Mouse (Mus musculus): ENCODE results near the gene Eif3a. TPM values are rescaled to one million over a fixed set of nuclear protein-coding genes. Genes with fewer than 3 reads are reported as not detected.

The Eif3a gene
- polyA plus RNA-seq, 1 experiment from 2014 or later = 57.2 TPM

- no peak overlapping the region for H3K4me2 ChIP-seq (replicated peaks; ENCODE audit: low read depth)
- WGBS = 50% methylated on average over 2 of the region's 2 CpGs
- H3K27ac ChIP-seq (ENCODE audit: low read depth, low read length) = no peak overlapping the region
- H3K4me1 ChIP-seq (replicated peaks; ENCODE audit: control insufficient read depth, insufficient read depth, low read length) = no peaks in the 10 kb centered on the region
- H3K9me3 ChIP-seq (ENCODE audit: control insufficient read depth) = no peaks in the 10 kb centered on the region
- H3K4me3 ChIP-seq (ENCODE audit: low read depth, low read length) = no peak overlapping the region
- ATAC-seq = no peak
- H3K9ac ChIP-seq (ENCODE audit: low read depth, low read length) = no peak overlapping the region
- H3K27me3 ChIP-seq (replicated peaks; ENCODE audit: control insufficient read depth, insufficient read depth, low read length) = no peaks in the 10 kb centered on the region
- no peaks in the 10 kb centered on the region for H3K36me3 ChIP-seq (ENCODE audit: control insufficient read depth, insufficient read depth)
- TF ChIP-seq CTCF (IDR thresholded peaks at IDR 0.05; ENCODE audit: low read depth) = peak; percentile 77
Observed at GRCm38 (mm10) chr19:60730281-60730852, 60.1 kb downstream of the Eif3a start.

DNA sequence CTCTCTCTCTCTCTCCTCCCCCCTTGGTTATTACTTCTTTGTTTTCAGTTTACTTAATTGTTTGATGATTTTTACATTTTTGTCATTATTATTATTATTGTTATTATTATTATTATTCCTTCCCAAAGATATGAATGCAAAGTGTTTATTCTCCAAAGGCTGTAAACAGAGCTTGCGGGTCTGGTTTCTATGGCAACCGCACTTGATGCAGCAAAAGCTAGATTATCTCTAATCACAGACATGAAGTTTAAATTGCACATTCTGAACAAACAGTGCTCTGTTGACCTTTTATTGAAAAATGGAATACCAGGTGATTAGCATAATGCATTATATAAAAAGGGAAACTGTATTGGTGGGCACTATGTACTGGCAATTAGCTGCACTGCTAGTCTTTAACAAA lies 74.1 kb downstream of the Eif3a start:
- H3K4me1 ChIP-seq (replicated peaks; ENCODE audit: control insufficient read depth, insufficient read depth, low read length) = no peaks in the 10 kb centered on the region
- no peaks in the 10 kb centered on the region for H3K36me3 ChIP-seq (ENCODE audit: control insufficient read depth, insufficient read depth)
- H3K27ac ChIP-seq (ENCODE audit: low read depth, low read length) = no peak overlapping the region
- TF ChIP-seq CTCF (IDR thresholded peaks at IDR 0.05; ENCODE audit: low read depth) = no peak
- no peaks in the 10 kb centered on the region for H3K27me3 ChIP-seq (replicated peaks; ENCODE audit: control insufficient read depth, insufficient read depth, low read length)
- 91% methylated on average over 2 of the region's 2 CpGs for WGBS
- no peak for ATAC-seq
- H3K9ac ChIP-seq (ENCODE audit: low read depth, low read length) = no peak overlapping the region
- H3K9me3 ChIP-seq (ENCODE audit: control insufficient read depth) = no peaks in the 10 kb centered on the region
- H3K4me3 ChIP-seq (ENCODE audit: low read depth, low read length) = no peak overlapping the region
- H3K4me2 ChIP-seq (replicated peaks; ENCODE audit: low read depth) = no peak overlapping the region

DNA sequence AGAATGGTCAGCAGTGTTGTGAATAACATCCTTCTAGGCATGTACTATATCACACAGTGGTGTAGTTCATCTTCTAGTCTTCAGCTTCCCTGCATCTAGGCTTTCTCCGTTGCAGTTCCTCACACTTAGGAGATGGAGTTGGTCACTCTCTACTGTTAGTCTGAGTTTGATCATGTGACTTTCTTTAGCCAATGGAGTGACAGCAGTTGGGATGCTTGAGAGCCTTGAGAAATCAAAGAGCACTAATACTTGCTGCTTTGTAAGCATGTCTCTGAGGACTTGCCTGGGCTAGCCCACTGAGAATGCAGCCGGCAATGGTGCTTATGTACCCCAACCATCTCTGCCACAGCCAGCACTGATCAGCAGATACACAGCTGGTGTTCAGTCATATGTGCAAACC lies 77.9 kb downstream of the Eif3a start:
- Histone ChIP-seq H3K4me1 (replicated peaks; ENCODE audit: control insufficient read depth, insufficient read depth, low read length) (no peaks in the 10 kb centered on the region), H3K36me3 (ENCODE audit: control insufficient read depth, insufficient read depth) (no peaks in the 10 kb centered on the region), H3K9me3 (ENCODE audit: control insufficient read depth) (no peaks in the 10 kb centered on the region), H3K9ac (ENCODE audit: low read depth, low read length) (no peak overlapping the region), H3K4me3 (ENCODE audit: low read depth, low read length) (no peak overlapping the region), H3K27me3 (replicated peaks; ENCODE audit: control insufficient read depth, insufficient read depth, low read length) (no peaks in the 10 kb centered on the region), H3K4me2 (replicated peaks; ENCODE audit: low read depth) (no peak overlapping the region), H3K27ac (ENCODE audit: low read depth, low read length) (no peak overlapping the region)
- TF ChIP-seq CTCF (IDR thresholded peaks at IDR 0.05; ENCODE audit: low read depth) = no peak
- no peak for ATAC-seq
- WGBS = 86% methylated on average over 2 of the region's 2 CpGs

Small RNA genes within 50 kb of the gene (microRNA-seq; reads per million reads assigned to microRNA genes)
- gene mmu-mir-3084-1 = not detected

Other genes with a start within 250 kb of the Eif3a start
- 11.8 and 13.3 TPM in 2 replicates for gene Cacul1, start 209.6 kb downstream of the Eif3a start, polyA plus RNA-seq (2015; fragmentation: Nextera tagmentation; extraction: Ambion mirVana)
- 0.60 and 0.67 TPM in 2 replicates for gene Nanos1, start 34.7 kb downstream of the Eif3a start, polyA plus RNA-seq (2015; fragmentation: Nextera tagmentation; extraction: Ambion mirVana)
- 26.0 and 29.2 TPM in 2 replicates for gene Fam45a, start 20.9 kb upstream of the Eif3a start, polyA plus RNA-seq (2015; fragmentation: Nextera tagmentation; extraction: Ambion mirVana)
- gene Sfxn4, start 70.8 kb upstream of the Eif3a start, polyA plus RNA-seq (2015; fragmentation: Nextera tagmentation; extraction: Ambion mirVana) = 1.6 and 2.0 TPM in 2 replicates
- gene Prdx3, start 83.9 kb upstream of the Eif3a start, polyA plus RNA-seq (2015; fragmentation: Nextera tagmentation; extraction: Ambion mirVana) = 113 and 119 TPM in 2 replicates
- gene Grk5, start 99.1 kb upstream of the Eif3a start, polyA plus RNA-seq (2015; fragmentation: Nextera tagmentation; extraction: Ambion mirVana) = 1.1 and 1.2 TPM in 2 replicates

All from intestine, postnatal 0 days (tissue).